In the genomic region with DNA sequence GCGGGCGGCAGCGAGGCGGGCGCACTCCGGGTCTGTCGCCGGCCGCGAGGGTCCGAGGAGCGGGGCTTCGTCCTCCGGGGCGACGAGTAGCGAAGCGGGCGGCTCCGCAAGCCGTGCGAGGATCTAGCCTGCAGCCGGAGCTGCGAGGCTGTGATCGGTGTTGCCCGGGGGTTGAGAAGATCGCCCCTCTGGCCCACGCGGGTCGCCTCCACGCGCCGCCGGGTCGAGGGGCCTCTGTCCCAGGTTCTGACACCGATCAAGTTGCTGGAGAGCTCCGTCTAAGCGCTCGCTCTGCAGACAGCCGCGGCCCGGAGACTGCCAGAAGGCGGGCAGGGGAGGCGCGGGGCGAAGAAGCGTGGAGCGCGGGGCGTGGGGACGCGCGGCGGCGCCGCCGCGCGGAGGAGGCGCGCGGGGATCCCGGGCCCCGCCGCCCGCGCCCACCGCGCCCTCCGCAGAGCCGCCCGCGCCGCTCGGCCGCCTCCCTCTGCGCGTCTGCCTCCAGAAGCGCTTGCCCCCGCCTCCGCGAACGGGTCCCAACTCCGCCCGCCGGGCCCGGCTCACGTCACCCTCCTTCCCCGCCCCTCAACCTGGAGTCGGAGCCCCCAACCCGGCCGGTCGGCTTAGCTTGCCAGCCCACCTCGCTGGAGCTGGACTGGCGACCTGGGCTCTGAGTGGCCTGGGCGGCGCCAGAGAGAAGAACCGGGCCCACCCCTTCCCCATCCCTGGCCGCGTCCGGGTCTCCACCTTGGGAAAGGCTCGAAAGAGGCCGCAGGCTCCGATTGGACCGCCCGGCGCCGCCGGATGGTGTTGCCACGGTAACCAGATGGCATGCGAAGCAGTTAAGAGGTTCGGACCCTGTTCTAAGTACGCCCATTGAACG, we compare ENCODE assay signal across 9 mouse cellular contexts. TPM values are rescaled to one million over a fixed set of nuclear protein-coding genes. Genes with fewer than 3 reads are reported as not detected.
DNase-seq lines count a peak whose midpoint lies in the region; ATAC-seq and TF ChIP-seq lines count a peak whose summit lies in the region.
"Had no signal": no experiment of that assay in that cellular context is flagged by ENCODE, and none has a peak within 500 bp of the region (broad histone marks: within the 10 kb centered on the region; RNA-seq: fewer than 3 reads in every experiment).

Gene Ajap1, minus strand, starts transcription at position 353 of the 880 bp plus-strand sequence.

- H3K27ac ChIP-seq in hindbrain, embryonic 11.5 days (ENCODE audit: low read depth, low read length): peak within 1 kb of the TSS; percentile 61
- no peak within 1 kb of the TSS for H3K27ac ChIP-seq in limb, embryonic 14.5 days (replicated peaks; ENCODE audit: low read depth, low read length)
- H3K27ac ChIP-seq: liver, embryonic 15.5 days had no signal

- TF ChIP-seq POLR2A in limb, embryonic 14.5 days (IDR thresholded peaks at IDR 0.05; ENCODE audit: borderline replicate concordance, extremely low read depth, insufficient read depth, insufficient read length): no peak

- H3K4me1 ChIP-seq in hindbrain, embryonic 11.5 days (replicated peaks; ENCODE audit: control insufficient read depth, insufficient read depth, low read length): peaks cover 22% of the 10 kb centered on the region
- peaks cover 16% of the 10 kb centered on the region for H3K4me1 ChIP-seq in limb, embryonic 14.5 days (ENCODE audit: control insufficient read depth, insufficient read depth, low read length)
- H3K4me1 ChIP-seq: liver, embryonic 15.5 days had no signal

- peak within 1 kb of the TSS; percentile 73 for H3K4me3 ChIP-seq in hindbrain, embryonic 11.5 days (ENCODE audit: low read depth, low read length)
- H3K4me3 ChIP-seq in limb, embryonic 14.5 days (replicated peaks; ENCODE audit: low read length): peak within 1 kb of the TSS; percentile 45
- H3K4me3 ChIP-seq: liver, embryonic 15.5 days had no signal

- peaks cover 10% of the 10 kb centered on the region for H3K27me3 ChIP-seq in hindbrain, embryonic 11.5 days (ENCODE audit: control insufficient read depth, insufficient read depth, low read length)
- peaks cover 61% of the 10 kb centered on the region for H3K27me3 ChIP-seq in limb, embryonic 14.5 days (ENCODE audit: control insufficient read depth, insufficient read depth, low read length)

- H3K9ac ChIP-seq in hindbrain, embryonic 11.5 days (ENCODE audit: low read depth, low read length): peak within 1 kb of the TSS; percentile 83
- peak within 1 kb of the TSS; percentile 43 for H3K9ac ChIP-seq in limb, embryonic 14.5 days (ENCODE audit: low read depth, low read length, severe bottlenecking)
- H3K9ac ChIP-seq: liver, embryonic 15.5 days had no signal

- WGBS in hindbrain, embryonic 11.5 days: under 1% methylated on average over 64 of the region's 114 CpGs
- 2% methylated on average over 38 of the region's 114 CpGs for WGBS in limb, embryonic 14.5 days

- H3K9me3 ChIP-seq in hindbrain, embryonic 11.5 days (ENCODE audit: control insufficient read depth, low read length): no peaks in the 10 kb centered on the region
- H3K9me3 ChIP-seq in limb, embryonic 14.5 days (ENCODE audit: control insufficient read depth, low read length): no peaks in the 10 kb centered on the region
- H3K9me3 ChIP-seq: liver, embryonic 15.5 days had no signal

- no peaks in the 10 kb centered on the region for H3K36me3 ChIP-seq in hindbrain, embryonic 11.5 days (ENCODE audit: control insufficient read depth, insufficient read depth, low read length)
- no peaks in the 10 kb centered on the region for H3K36me3 ChIP-seq in limb, embryonic 14.5 days (ENCODE audit: control insufficient read depth, insufficient read depth, low read length)
- H3K36me3 ChIP-seq: liver, embryonic 15.5 days had no signal

- peak within 1 kb of the TSS; percentile 98 for H3K4me2 ChIP-seq in hindbrain, embryonic 11.5 days (replicated peaks; ENCODE audit: low read depth, low read length)
- H3K4me2 ChIP-seq in limb, embryonic 14.5 days (replicated peaks; ENCODE audit: low read depth, low read length, severe bottlenecking): peak within 1 kb of the TSS; percentile 84
- H3K4me2 ChIP-seq: liver, embryonic 15.5 days had no signal

- DNase-seq in layer of hippocampus, adult 18-20 months (ENCODE audit: low spot score in 2 of 2): peak; percentile 79 to 85
- no peak for DNase-seq in layer of hippocampus, adult 9-10 months (ENCODE audit: low spot score)
- DNase-seq in embryo, embryonic 10 days (ENCODE audit: low spot score): peak; percentile 73
- DNase-seq in hindbrain, embryonic 11.5 days (ENCODE audit: low spot score): peak; percentile 78
- DNase-seq in limb, embryonic 14.5 days (ENCODE audit: low spot score): no peak
- DNase-seq in right cerebral cortex, postnatal 25 days: peak; percentile 82
- no peak for DNase-seq in thymus, postnatal 25 days
- DNase-seq in gastrocnemius, postnatal 25 days: no peak

- peak; percentile 68 for ATAC-seq in hindbrain, embryonic 11.5 days (ENCODE audit: low FRiP score)
- ATAC-seq in limb, embryonic 14.5 days (ENCODE audit: low FRiP score, low read depth): peak; percentile 41

RNA-seq across cellular contexts. Expression of gene Ajap1, which starts in this region (rescaled TPM):
- total RNA-seq in layer of hippocampus, adult 18-20 months (2021): 10 to 100 TPM; 50.4 to 50.9 TPM
- polyA plus RNA-seq in hindbrain, embryonic 11.5 days (2014; fragmentation: Nextera tagmentation; extraction: Ambion mirVana): 2.9 and 3.7 TPM in 2 replicates
- 1.5 and 1.6 TPM in 2 replicates for polyA plus RNA-seq in limb, embryonic 14.5 days (2012; rRNA removed)
- polyA plus RNA-seq in limb, embryonic 14.5 days (2014; fragmentation: Nextera tagmentation; extraction: Ambion mirVana): 0.41 and 0.91 TPM in 2 replicates
- total RNA-seq in gastrocnemius, postnatal 25 days (2021): under 1 TPM; 0.23 to 0.29 TPM

Comparison
In these comparisons a context has a peak if more than half of its experiments do, and no peak if none do; other contexts are left out.
1. RNA of gene Ajap1 (total RNA-seq): 50.4 to 50.9 TPM in layer of hippocampus, adult 18-20 months; 0.23 to 0.29 TPM in gastrocnemius, postnatal 25 days; every median in the first group is over 10 times any median in the second.
2. DNase-seq: peak in layer of hippocampus, adult 18-20 months (2 of 2), embryo, embryonic 10 days (single experiment), hindbrain, embryonic 11.5 days (single experiment) and right cerebral cortex, postnatal 25 days (single experiment); none in layer of hippocampus, adult 9-10 months (single experiment), limb, embryonic 14.5 days (single experiment), thymus, postnatal 25 days (single experiment) and gastrocnemius, postnatal 25 days (single experiment).